Mouse (Mus musculus) kidney, postnatal 0 days (tissue): ENCODE data around the gene Cnpy1. TPM values are rescaled to one million over a fixed set of nuclear protein-coding genes. Genes with fewer than 3 reads are reported as not detected.

ENCODE experiments used
- ATAC-seq: fragments of 200-750 bp; cut with Nextera tagmentation; replicated peaks from 2 replicates; pipeline ENCODE4 v1.8.0; 2017; ENCODE audit warnings: low read depth, moderate number of reproducible peaks, moderate TSS enrichment, moderate library complexity; ENCODE audit not compliant: low FRiP score
- DNase-seq: peaks from one replicate; pipeline ENCODE4 v3.0.0-alpha.2; 2016; ENCODE audit warnings: low spot score
- H3K27ac ChIP-seq: fragments of 300-500 bp; sonication (generic); 2 replicates; pipeline ENCODE4 v1.5.1; 2014; ENCODE audit warnings: mild to moderate bottlenecking
- H3K27me3 ChIP-seq: fragments of 300-500 bp; sonication (generic); 2 replicates; pipeline ENCODE4 v1.6.1; 2014; ENCODE audit warnings: low read length, mixed read lengths; ENCODE audit not compliant: insufficient read depth
- H3K36me3 ChIP-seq: fragments of 300-500 bp; sonication (generic); 2 replicates; pipeline ENCODE4 v1.6.1; 2014; ENCODE audit warnings: low read length, mixed read lengths; ENCODE audit not compliant: insufficient read depth
- H3K4me1 ChIP-seq: fragments of 300-500 bp; sonication (generic); replicated peaks from 2 replicates; pipeline ENCODE4 v1.6.1; 2014; ENCODE audit warnings: antibody characterized with exemption, low read length, mixed read lengths; ENCODE audit not compliant: insufficient read depth
- H3K4me2 ChIP-seq: fragments of 300-500 bp; sonication (generic); 2 replicates; pipeline ENCODE4 v1.6.1; 2014; ENCODE audit warnings: mild to moderate bottlenecking, low read length, moderate library complexity, mixed read lengths
- H3K4me3 ChIP-seq: fragments of 300-500 bp; sonication (generic); replicated peaks from 2 replicates; pipeline ENCODE4 v1.5.1; 2014; ENCODE audit warnings: low read depth, low read length
- H3K9ac ChIP-seq: fragments of 300-500 bp; sonication (generic); 2 replicates; pipeline ENCODE4 v1.6.1; 2014; ENCODE audit warnings: low read depth, low read length
- H3K9me3 ChIP-seq: fragments of 300-500 bp; sonication (generic); replicated peaks from 2 replicates; pipeline ENCODE4 v1.6.1; 2016; ENCODE audit warnings: low read length, inconsistent platforms, mixed read lengths
- CTCF ChIP-seq: IDR thresholded peaks from 2 replicates; pipeline ENCODE4 v1.5.1; 2016; ENCODE audit warnings: antibody characterized with exemption, low read depth, mild to moderate bottlenecking, moderate library complexity
- WGBS: fragments of 180-500 bp; shearing (Covaris S2); extraction: QIAGEN DNeasy Blood & Tissue Kit; methylation state at CpG from one replicate; pipeline ENCODE4 v1.1.7; 2014; 5-methylcytosine and 5-hydroxymethylcytosine counted together
- polyA plus RNA-seq: library from polyadenylated mRNA; unstranded; fragments of >200 nt; fragmentation: Nextera tagmentation; extraction: Ambion mirVana; gene quantifications from 2 replicates; pipeline ENCODE4 v1.2.1, GENCODE M21; 2015

Cnpy1 gene
- polyA plus RNA-seq, 1 experiment from 2014 or later, result 0.08 TPM

GRCm38 (mm10) chr5:28209549-28210431 lies 35.8 kb downstream of the Cnpy1 start:
- no peak for DNase-seq
- no peak for ATAC-seq

GRCm38 (mm10) chr5:28208726-28209520 lies 36.7 kb downstream of the Cnpy1 start:
- 11% methylated on average over 20 of the region's 20 CpGs for WGBS
- H3K9ac ChIP-seq, result no peak overlapping the region
- ATAC-seq (no peak), DNase-seq (no peak)
- no peaks in the 10 kb centered on the region for H3K9me3 ChIP-seq
- H3K4me2 ChIP-seq, result peak overlapping the region; percentile 54; the same call in 1 of the 2 replicates
- H3K27me3 ChIP-seq, result peaks cover 66% of the 10 kb centered on the region
- H3K4me1 ChIP-seq, result no peaks in the 10 kb centered on the region
- no peak for TF ChIP-seq CTCF
- H3K4me3 ChIP-seq, result 0 out of 2 replicates have a peak overlapping the region, but pooled peaks have one; percentile 32
- no peaks in the 10 kb centered on the region for H3K36me3 ChIP-seq
- H3K27ac ChIP-seq, result no peak overlapping the region

More at GRCm38 (mm10) chr5:28209549-28210431, 35.8 kb downstream of the Cnpy1 start:
- Histone ChIP-seq H3K4me2 (peak overlapping the region; percentile 54), H3K27me3 (peaks cover 66% of the 10 kb centered on the region), H3K27ac (no peak overlapping the region), H3K9me3 (no peaks in the 10 kb centered on the region), H3K9ac (no peak overlapping the region), H3K4me3 (peak overlapping the region; percentile 32), H3K4me1 (no peaks in the 10 kb centered on the region), H3K36me3 (no peaks in the 10 kb centered on the region)
- WGBS, result under 1% methylated on average over 80 of the region's 80 CpGs
- no peak for TF ChIP-seq CTCF

DNA sequence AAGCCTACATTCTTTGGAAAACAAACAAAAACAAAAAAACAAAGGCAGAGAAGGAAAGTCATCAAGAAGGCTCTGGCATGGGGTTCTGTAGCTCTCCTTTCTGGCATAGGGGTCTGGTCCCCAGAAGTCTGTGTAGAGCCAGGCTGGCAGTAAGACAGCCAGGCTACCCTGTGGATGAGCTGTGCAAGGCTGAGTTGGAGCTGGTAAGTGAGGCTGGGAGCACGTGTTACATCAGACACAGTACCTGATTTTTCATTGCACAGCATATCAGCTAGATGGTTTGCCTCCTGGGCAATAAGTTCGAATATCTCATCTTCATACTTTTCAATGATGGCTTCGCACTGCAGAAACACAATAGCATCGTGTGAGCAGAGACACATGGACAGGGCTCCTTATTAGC lies 38.6 kb downstream of the Cnpy1 start:
- TF ChIP-seq CTCF, result no peak
- WGBS, result 64% methylated on average over 4 of the region's 4 CpGs

DNA sequence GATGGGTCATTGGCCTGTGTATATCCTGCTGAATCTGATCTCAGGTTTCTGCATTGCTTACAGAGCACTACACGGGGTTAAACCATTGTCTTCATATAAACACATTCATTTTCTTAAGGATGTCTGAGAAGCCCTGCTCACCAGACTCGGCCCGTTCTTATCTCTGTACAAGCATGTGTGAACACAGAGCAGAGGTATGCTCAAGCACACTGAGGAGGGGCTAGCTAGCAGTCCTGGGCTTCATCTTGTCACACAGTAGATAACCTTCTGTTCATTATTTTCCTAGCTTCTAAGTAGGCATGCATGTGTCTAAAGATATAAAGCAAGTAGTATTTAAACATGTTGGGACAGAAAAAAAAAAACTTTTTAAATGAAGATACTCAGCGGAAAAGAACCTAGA lies 39.2 kb downstream of the Cnpy1 start:
- no peak overlapping the region for H3K27ac ChIP-seq
- H3K36me3 ChIP-seq, result no peaks in the 10 kb centered on the region
- no peak overlapping the region for H3K4me2 ChIP-seq
- no peak for TF ChIP-seq CTCF
- DNase-seq (no peak), ATAC-seq (no peak)
- H3K9me3 ChIP-seq, result no peaks in the 10 kb centered on the region
- H3K4me3 ChIP-seq, result no peak overlapping the region
- H3K4me1 ChIP-seq, result no peaks in the 10 kb centered on the region
- WGBS, result 58% methylated on average over 4 of the region's 4 CpGs
- H3K9ac ChIP-seq, result no peak overlapping the region
- H3K27me3 ChIP-seq, result peaks cover 59% of the 10 kb centered on the region

More for the DNA sequence above, 38.6 kb downstream of the Cnpy1 start:
- no peak overlapping the region for H3K27ac ChIP-seq
- H3K27me3 ChIP-seq, result peaks cover 62% of the 10 kb centered on the region
- H3K4me1 ChIP-seq, result no peaks in the 10 kb centered on the region
- DNase-seq (no peak), ATAC-seq (no peak)
- no peaks in the 10 kb centered on the region for H3K9me3 ChIP-seq
- no peaks in the 10 kb centered on the region for H3K36me3 ChIP-seq
- no peak overlapping the region for H3K4me2 ChIP-seq
- no peak overlapping the region for H3K9ac ChIP-seq
- H3K4me3 ChIP-seq, result no peak overlapping the region

GRCm38 (mm10) chr5:28204678-28205077 lies 40.9 kb downstream of the Cnpy1 start:
- 75% methylated on average over 2 of the region's 2 CpGs for WGBS

DNA sequence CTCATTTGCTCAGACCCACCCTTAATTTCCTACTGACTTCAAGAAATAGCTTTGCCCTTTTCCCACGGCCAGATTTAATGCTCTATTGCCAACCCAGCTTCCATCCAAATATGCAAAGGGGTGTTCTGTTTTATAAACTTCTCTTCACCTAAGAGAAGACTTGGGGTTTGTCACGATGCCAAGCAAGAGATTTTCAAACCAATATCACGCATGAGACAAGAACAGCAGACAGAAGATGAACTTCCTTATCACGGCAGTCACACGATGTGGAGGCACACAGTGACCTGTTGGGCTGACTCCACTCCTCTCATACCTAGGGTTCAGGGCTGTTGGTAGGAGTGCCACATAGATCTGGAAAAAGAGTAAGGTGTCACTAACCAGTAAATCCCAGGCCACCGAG lies 42.5 kb downstream of the Cnpy1 start:
- peaks cover 28% of the 10 kb centered on the region for H3K27me3 ChIP-seq
- no peak for DNase-seq
- H3K9me3 ChIP-seq, result no peaks in the 10 kb centered on the region
- no peak overlapping the region for H3K9ac ChIP-seq
- no peaks in the 10 kb centered on the region for H3K36me3 ChIP-seq
- 73% methylated on average over 6 of the region's 6 CpGs for WGBS
- no peak overlapping the region for H3K4me3 ChIP-seq
- no peak overlapping the region for H3K4me2 ChIP-seq
- no peak for TF ChIP-seq CTCF
- no peaks in the 10 kb centered on the region for H3K4me1 ChIP-seq
- no peak for ATAC-seq
- H3K27ac ChIP-seq, result no peak overlapping the region

More at GRCm38 (mm10) chr5:28204678-28205077, 40.9 kb downstream of the Cnpy1 start:
- Histone ChIP-seq H3K9ac (no peak overlapping the region), H3K4me2 (no peak overlapping the region), H3K36me3 (no peaks in the 10 kb centered on the region), H3K27ac (no peak overlapping the region), H3K27me3 (peaks cover 44% of the 10 kb centered on the region), H3K9me3 (no peaks in the 10 kb centered on the region), H3K4me3 (no peak overlapping the region), H3K4me1 (no peaks in the 10 kb centered on the region)
- TF ChIP-seq CTCF, result no peak
- no peak for DNase-seq
- no peak for ATAC-seq
